Mouse (Mus musculus) telencephalon, adult 2 months (tissue): ENCODE measurements around the gene Epo.

Experiments used
- DNase-seq: peaks from one replicate; pipeline ENCODE4 v3.0.0-alpha.2; 2011; ENCODE audit warnings: low read depth, low spot score

The Epo gene

GRCm38 (mm10) chr5:137533117-137533827 is at the start of gene Epo, which contains the start of gene Gnb2:
Epo (minus strand) TSS chr5:137533242.
Gnb2 (minus strand) TSS chr5:137533510.
- DNase-seq: peak; percentile 98

- DNase-seq: no peak
These were observed 49.7 kb upstream of the Epo start for GRCm38 (mm10) chr5:137582702-137583101.

GRCm38 (mm10) chr5:137580246-137580645 is 47.2 kb upstream of the Epo start:
- DNase-seq: no peak

- DNase-seq: no peak
These were observed 41.4 kb upstream of the Epo start for GRCm38 (mm10) chr5:137574470-137574901.

GRCm38 (mm10) chr5:137570691-137571586 is 37.9 kb upstream of the Epo start:
- DNase-seq: no peak

GRCm38 (mm10) chr5:137570181-137570580 is 37.1 kb upstream of the Epo start:
- DNase-seq: no peak

- no peak for DNase-seq
These were observed 36.6 kb upstream of the Epo start, which contains the start of gene Tfr2 for GRCm38 (mm10) chr5:137569665-137570064. Tfr2 (plus strand) TSS chr5:137569840.

GRCm38 (mm10) chr5:137569031-137569430 is 36.0 kb upstream of the Epo start:
- DNase-seq: no peak

- no peak for DNase-seq
These were observed 35.3 kb upstream of the Epo start for GRCm38 (mm10) chr5:137568223-137568798.

- DNase-seq: no peak
These were observed 33.4 kb upstream of the Epo start for GRCm38 (mm10) chr5:137566416-137566815.

- no peak for DNase-seq
These were observed 32.7 kb upstream of the Epo start for GRCm38 (mm10) chr5:137565744-137566143.

GRCm38 (mm10) chr5:137562965-137563364 is 29.9 kb upstream of the Epo start:
- DNase-seq: peak; percentile 49

GRCm38 (mm10) chr5:137561556-137561955 is 28.5 kb upstream of the Epo start:
- peak; percentile 50 for DNase-seq

GRCm38 (mm10) chr5:137553898-137554297 is 20.9 kb upstream of the Epo start:
- no peak for DNase-seq

GRCm38 (mm10) chr5:137553411-137553837 is 20.4 kb upstream of the Epo start, which contains the start of gene Actl6b:
Actl6b (plus strand) TSS chr5:137553517.
- no peak for DNase-seq

- no peak for DNase-seq
These were observed 20.0 kb upstream of the Epo start for GRCm38 (mm10) chr5:137553000-137553399.

- DNase-seq: no peak
These were observed 18.1 kb upstream of the Epo start for GRCm38 (mm10) chr5:137551119-137551518.

GRCm38 (mm10) chr5:137549840-137550239 is 16.8 kb upstream of the Epo start:
- no peak for DNase-seq

- DNase-seq: no peak
These were observed 12.6 kb upstream of the Epo start for GRCm38 (mm10) chr5:137545596-137545995.

GRCm38 (mm10) chr5:137544926-137545325 is 11.9 kb upstream of the Epo start:
- no peak for DNase-seq

- no peak for DNase-seq
These were observed 8.9 kb upstream of the Epo start for GRCm38 (mm10) chr5:137541768-137542540.
